Mouse (Mus musculus) ovary, postnatal 14 days (tissue): ENCODE data around the gene Smim6.

Experiments used
- DNase-seq: peaks from one replicate; pipeline ENCODE4 v3.0.0; 2022; ENCODE audit warnings: low spot score

Smim6 gene

GRCm38 (mm10) chr11:115900561-115901337 is 11.1 kb upstream of the Smim6 start:
- DNase-seq: no peak

- no peak for DNase-seq
Measured at GRCm38 (mm10) chr11:115901338-115902161, 10.3 kb upstream of the Smim6 start.

- no peak for DNase-seq
Measured at GRCm38 (mm10) chr11:115902177-115902576, 9.6 kb upstream of the Smim6 start.

- peak; percentile 59 for DNase-seq
Measured at GRCm38 (mm10) chr11:115902831-115903230, 9.0 kb upstream of the Smim6 start.

- no peak for DNase-seq
Measured at GRCm38 (mm10) chr11:115903384-115904230, 8.2 kb upstream of the Smim6 start.

GRCm38 (mm10) chr11:115904231-115904955 is 7.4 kb upstream of the Smim6 start:
- DNase-seq: no peak

GRCm38 (mm10) chr11:115904956-115905790 is 6.6 kb upstream of the Smim6 start:
- no peak for DNase-seq

GRCm38 (mm10) chr11:115906116-115906515 is 5.7 kb upstream of the Smim6 start:
- DNase-seq: no peak

- DNase-seq: no peak
Measured at GRCm38 (mm10) chr11:115906521-115906920, 5.3 kb upstream of the Smim6 start.

- DNase-seq: no peak
Measured at GRCm38 (mm10) chr11:115911134-115911561, 669 bp upstream of the Smim6 start.

GRCm38 (mm10) chr11:115916579-115916978 is 4.8 kb downstream of the Smim6 start:
- DNase-seq: no peak

- no peak for DNase-seq
Measured at GRCm38 (mm10) chr11:115918637-115919036, 6.8 kb downstream of the Smim6 start.

GRCm38 (mm10) chr11:115919073-115919472 is 7.3 kb downstream of the Smim6 start:
- DNase-seq: no peak

- DNase-seq: no peak
Measured at GRCm38 (mm10) chr11:115920110-115920818, 8.4 kb downstream of the Smim6 start.

GRCm38 (mm10) chr11:115921986-115922385 is 10.2 kb downstream of the Smim6 start:
- DNase-seq: no peak

GRCm38 (mm10) chr11:115929031-115929430 is 17.2 kb downstream of the Smim6 start:
- DNase-seq: no peak

- no peak for DNase-seq
Measured at GRCm38 (mm10) chr11:115929818-115930217, 18.0 kb downstream of the Smim6 start.

GRCm38 (mm10) chr11:115931235-115931634 is 19.4 kb downstream of the Smim6 start:
- no peak for DNase-seq

GRCm38 (mm10) chr11:115933108-115933746 is 21.4 kb downstream of the Smim6 start, which contains the start of the genes Sap30bp and Recql5:
Sap30bp (plus strand) TSS chr11:115933282.
Recql5 (minus strand) TSS chr11:115933477.
- peak; percentile 96 for DNase-seq
